Mouse (Mus musculus) fibroblast of lung, adult 2 months (primary cell): ENCODE measurements around the gene Nav1.

Experiments
- DNase-seq: peaks from one replicate; pipeline ENCODE4 v3.0.0-alpha.2; 2011; ENCODE audit warnings: low read depth

Gene Nav1

GRCm38 (mm10) chr1:135583081-135583677 lies 23.9 kb downstream of the Nav1 start:
- DNase-seq = no peak

DNA sequence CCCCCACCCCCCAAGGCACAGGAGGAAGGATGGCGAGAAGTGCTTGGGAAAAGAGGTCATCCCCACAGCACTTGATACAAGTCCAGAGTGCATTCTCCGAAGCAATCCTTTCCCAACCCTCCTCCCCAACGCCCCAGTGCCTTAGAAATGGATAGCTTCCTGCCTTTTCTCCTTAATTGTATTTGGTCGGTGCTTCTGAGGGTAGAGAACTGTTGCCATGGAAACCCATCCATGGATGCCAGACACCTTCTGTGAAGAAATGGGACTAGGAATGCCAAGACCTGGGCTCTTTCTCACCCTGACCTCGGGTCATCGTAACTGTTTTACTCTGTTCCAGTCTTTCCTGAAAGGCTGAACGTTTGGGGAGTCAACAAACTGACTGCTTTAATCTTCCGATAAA lies 26.1 kb downstream of the Nav1 start:
- no peak for DNase-seq

DNA sequence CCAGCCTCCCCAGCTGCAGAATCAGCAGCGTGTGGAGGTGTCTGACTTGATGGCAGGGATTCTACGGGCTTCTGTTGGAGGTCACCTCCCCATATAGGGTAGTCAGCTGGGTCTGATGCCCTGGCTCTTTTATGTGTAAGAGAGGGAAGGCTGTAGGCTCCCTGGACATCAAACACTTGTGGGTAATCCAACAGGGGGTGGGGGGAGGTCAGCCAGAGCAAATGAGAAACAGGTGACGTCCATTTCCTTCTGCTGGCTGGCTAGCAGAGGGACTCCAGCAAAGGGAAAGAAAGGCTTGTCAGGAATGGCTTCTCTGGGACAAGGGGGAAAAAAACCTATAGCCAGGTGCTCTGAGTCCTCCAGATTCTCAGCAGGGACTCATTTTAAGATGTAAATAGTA lies 28.0 kb downstream of the Nav1 start:
- no peak for DNase-seq

DNA sequence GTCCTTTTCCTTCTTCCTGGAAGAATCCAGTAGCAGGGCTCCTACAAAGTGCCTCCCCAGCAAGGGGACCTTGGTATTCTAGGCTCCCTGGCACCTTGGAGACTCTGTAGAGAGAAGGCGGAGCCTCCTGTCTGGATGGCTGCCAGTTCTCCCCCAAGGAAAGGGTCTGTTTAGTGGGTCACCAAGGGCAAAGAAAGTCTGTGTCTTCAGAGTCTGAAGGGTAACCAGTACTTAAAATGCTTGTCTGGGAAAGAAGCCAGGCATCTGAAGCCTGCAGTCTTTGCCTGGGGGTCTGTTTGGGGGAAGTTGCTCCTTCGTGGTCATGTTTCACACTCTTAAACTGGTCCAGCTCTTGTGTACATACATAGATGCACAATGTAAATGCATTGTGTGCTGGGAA lies 29.3 kb downstream of the Nav1 start:
- no peak for DNase-seq

DNA sequence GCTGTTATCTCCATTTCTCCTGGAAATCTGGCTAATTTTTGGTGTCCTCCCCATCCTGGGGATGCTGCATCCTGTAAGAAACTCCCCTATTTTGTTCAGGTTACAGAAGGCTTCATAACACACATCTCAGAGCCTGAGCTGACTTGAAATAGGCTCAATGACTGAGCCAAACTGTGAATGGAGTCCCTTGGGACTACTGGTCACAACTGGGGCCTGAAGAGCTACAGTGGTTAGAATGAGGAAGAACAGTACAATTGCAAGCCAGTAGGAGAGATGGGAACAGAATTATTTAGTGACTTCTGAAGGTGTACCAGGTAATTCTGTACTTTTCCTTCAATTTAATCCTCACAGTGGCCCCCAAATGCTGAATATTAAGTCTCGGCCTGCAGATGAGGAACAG lies 31.7 kb downstream of the Nav1 start:
- no peak for DNase-seq

GRCm38 (mm10) chr1:135574451-135575208 lies 32.5 kb downstream of the Nav1 start:
- peak; percentile 36 for DNase-seq

DNA sequence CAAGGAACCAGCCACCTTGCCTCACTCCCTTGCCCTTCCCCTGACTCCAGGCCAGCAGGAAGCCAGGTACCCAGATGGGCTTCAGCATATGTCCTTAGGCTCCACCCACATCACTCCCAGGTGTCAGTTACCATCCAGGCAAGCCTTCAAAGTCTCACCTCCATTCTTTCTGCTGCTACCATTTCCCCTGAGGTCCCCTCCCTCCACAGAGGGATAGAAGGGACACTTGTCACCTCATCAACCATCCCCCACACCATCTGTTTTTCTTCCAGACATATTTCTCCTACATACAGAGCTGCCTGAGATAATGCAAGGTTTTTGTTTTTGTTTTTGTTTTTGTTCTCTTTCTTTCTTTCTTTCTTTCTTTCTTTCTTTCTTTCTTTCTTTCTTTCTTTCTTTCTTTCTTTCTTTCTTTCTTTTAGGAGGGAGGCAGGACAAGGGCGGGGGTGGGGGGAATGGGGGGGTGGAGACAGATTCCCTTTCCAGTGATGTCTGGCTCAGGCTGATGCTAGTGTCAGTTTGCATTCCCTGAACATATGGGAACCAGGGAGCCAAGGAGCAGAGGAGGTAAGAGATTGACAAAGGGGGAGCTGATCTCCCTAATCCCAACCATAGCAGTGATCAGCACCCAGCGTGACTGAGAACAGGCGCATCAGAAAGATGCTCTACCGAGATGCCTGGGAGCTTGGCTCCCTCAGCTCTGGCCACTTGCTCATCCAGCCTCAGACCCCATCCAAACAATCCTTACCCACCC lies 34.8 kb downstream of the Nav1 start:
- DNase-seq = no peak

DNA sequence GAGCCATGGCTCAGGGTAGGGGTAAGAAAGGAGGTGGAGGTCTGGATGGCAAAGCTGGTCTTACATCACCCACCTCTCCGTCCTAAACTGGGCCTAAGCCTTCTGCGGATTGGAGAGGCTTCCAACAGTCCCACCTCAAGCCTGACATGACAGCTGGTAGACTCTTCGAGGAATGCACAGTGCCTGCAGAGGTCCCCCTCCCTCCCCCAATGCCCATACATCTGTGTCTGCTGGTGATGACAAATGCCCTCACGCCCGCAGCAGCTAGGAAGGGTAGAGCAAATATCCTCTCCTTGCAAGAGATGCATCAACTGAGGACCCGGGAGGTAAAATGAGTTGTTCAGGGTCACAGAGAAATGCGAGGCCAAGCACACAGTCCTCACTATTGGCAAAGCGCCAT lies 39.0 kb downstream of the Nav1 start:
- DNase-seq = no peak

DNA sequence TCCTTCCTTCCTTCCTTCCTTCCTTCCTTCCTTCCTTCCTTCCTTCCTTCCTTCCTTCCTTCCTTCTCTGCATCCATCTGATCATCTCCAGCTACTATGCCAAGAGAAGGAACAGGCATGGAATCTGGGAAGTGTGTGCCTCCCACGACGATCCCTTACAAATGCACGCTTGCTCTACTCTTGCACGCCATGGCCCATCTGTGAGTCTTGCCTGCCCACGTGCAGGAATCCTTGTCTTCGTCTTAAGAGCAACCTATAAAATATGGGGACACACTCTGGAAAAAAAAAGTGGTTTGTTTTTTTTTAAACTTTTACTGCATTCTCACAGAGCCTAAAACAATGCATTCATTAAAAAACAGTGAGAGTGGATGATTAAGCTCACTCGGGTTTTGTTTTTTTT lies 40.5 kb downstream of the Nav1 start:
- no peak for DNase-seq

DNA sequence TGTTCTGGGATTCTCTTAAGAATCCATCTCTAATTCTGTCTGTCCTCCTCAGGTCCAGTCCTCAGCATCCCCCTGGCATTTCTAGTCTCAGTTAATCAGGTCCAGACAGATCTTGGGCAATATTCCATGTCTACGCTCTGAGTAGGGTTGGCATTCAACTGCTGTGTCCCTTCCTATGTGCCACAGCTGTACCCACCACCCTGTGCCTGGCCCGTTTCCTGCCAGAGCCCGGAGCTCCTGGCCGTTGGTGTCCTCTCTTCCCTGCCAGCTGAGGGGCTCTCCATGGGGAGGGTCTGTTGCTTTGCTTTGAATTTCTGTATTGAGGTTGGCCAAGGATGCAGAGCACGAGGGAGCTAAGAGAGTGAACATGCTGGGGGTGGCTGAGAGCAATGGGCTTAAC lies 41.3 kb downstream of the Nav1 start:
- no peak for DNase-seq

GRCm38 (mm10) chr1:135564660-135565519 lies 42.2 kb downstream of the Nav1 start:
- DNase-seq = no peak

DNA sequence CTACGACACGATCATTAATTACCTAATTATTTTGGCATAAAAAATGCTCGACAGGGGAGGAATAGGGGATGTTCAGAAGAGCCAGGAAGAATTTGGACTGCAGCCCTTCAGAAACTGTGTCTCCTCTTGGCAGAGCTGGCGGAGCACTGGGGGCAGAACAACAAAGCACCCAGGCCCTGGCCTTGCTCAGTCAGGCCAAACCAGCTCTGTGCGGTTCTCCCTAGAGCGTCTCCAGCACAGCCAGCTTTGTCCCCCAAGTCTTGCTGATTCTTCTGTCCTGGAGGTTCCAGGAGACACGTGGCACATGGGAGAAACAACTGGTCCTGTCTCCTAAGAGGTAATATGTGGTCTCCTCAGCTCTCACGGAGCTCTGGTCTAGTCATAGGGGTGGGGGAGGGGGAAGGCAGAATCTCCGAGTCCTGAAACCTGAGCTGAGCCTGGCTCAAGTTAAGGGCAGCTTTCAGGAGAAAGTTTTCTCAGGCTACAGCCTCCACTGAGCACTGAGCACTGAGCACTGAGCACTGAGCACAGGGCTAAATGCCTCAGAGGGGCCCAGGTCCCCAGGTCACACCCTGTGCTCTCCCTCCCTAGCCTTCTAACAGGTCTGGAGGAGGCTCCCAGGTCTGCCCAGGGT lies 43.2 kb downstream of the Nav1 start:
- DNase-seq = peak; percentile 61

DNA sequence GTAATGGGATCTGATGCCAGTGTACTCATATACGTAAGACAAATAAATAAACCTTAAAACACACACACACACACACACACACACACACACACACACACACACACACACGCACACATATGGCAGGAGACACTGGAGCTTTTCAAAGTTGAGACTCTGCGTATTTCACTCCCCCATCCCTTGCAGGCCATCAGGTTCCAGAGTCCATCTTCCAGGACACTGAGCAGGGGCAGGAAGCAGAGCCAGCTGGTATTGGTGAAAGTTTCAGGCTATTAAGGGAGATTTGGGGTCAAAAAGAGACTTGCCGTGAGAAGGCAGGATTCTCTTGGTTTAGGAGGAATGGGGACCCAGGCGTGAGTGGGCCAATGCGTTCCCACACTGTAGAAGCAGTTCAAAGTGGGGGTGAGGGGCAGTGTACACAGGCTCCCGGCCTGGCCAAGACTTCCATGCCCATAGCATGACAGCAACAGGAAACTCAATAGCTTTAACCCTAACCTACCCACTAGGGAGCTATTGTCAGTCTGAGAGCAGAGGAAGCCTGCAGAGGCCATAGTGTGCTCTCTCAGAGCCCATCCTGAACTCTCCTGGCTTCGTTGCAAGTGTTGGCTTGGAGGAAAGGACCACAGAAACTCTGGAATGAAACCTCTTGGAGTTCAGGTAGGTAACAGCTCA lies 44.0 kb downstream of the Nav1 start:
- DNase-seq = no peak

- no peak for DNase-seq
Measured at GRCm38 (mm10) chr1:135562115-135562514, 45.0 kb downstream of the Nav1 start.

- no peak for DNase-seq
Measured at GRCm38 (mm10) chr1:135561282-135561681, 45.8 kb downstream of the Nav1 start.

DNA sequence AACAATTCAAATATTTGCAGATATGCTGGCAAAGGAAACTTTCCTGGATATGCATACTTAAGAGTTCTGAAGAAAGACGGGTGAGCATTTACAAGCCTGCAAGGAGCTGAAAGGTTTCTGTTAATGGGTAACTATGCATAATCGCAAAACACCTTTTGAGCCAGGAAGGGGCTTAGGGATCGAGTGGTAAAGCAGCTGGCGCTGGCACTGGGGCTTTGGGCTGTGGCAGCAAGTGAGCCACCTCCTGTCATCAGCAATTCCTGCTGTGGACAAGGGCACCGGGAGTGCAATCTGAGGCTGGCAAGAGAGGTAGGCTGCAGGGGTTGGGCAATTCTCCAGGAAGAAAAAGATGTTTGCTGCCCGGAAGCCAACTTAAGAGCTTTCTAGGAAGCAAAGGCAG lies 49.1 kb downstream of the Nav1 start:
- no peak for DNase-seq

DNA sequence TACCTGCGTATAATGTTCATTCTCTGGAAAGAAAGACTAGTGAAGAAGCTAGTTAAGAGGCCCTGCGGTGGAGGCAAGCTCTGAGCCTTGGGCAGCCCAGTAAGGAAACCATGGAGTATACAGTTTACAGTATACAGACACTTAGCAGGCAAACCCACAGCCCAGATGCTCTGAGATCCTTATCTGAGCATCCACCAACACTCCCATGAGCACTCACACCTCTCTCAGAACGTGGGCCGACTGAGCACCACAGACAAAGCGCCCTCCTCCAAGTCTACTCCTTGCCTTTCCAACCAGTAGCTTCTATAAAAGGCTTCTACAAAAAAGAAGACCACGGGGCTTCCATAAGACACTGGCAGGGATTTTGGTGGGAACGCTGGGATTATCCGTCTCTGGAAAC lies 51.2 kb downstream of the Nav1 start:
- no peak for DNase-seq

- DNase-seq = no peak
Measured at GRCm38 (mm10) chr1:135554632-135555260, 52.3 kb downstream of the Nav1 start.

DNA sequence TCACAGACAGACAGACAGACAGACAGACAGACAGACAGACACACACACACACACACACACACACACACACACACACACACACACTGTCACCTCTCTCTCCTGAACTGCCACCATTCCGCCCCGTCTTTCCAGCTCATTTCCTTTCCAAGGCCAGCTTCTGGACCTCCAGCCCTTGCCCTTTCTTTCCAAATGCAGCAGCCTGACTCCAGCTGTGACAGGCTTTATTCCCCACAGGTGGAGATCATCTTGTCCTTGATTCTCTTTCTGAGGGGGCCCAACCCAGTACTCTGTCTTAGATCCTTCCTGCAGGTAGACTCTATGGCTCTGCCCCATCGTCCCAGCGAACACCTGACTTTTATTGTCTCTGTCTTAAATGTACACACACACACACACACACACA lies 53.5 kb downstream of the Nav1 start:
- no peak for DNase-seq

GRCm38 (mm10) chr1:135553154-135553553 lies 53.9 kb downstream of the Nav1 start:
- DNase-seq = no peak

- no peak for DNase-seq
Measured at GRCm38 (mm10) chr1:135550886-135551285, 56.2 kb downstream of the Nav1 start.
